Mouse (Mus musculus) embryonic facial prominence, embryonic 12.5 days (tissue): Measurements from ENCODE around the gene Sae1. TPM values are rescaled to one million over a fixed set of nuclear protein-coding genes. Genes with fewer than 3 reads are reported as not detected.

Experiments
- ATAC-seq: fragments of 200-750 bp; cut with Nextera tagmentation; 2 replicates; pipeline ENCODE4 v1.8.0; 2017; ENCODE audit not compliant: insufficient number of reproducible peaks, insufficient read depth, low FRiP score, low TSS enrichment
- H3K27ac ChIP-seq: fragments of 300-500 bp; sonication (generic); 2 replicates; pipeline ENCODE4 v1.5.1; 2016; ENCODE audit warnings: mild to moderate bottlenecking
- H3K27me3 ChIP-seq: fragments of 300-500 bp; sonication (generic); 2 replicates; pipeline ENCODE4 v1.6.1; 2016; ENCODE audit warnings: mild to moderate bottlenecking, moderate library complexity
- H3K36me3 ChIP-seq: fragments of 300-500 bp; sonication (generic); 2 replicates; pipeline ENCODE4 v1.6.1; 2016; ENCODE audit warnings: mild to moderate bottlenecking
- H3K4me1 ChIP-seq: fragments of 300-500 bp; sonication (generic); 2 replicates; pipeline ENCODE4 v1.6.1; 2016
- H3K4me2 ChIP-seq: fragments of 300-500 bp; sonication (generic); replicated peaks from 2 replicates; pipeline ENCODE4 v1.6.1; 2016; ENCODE audit warnings: mild to moderate bottlenecking, moderate library complexity
- H3K4me3 ChIP-seq: fragments of 300-500 bp; sonication (generic); 2 replicates; pipeline ENCODE4 v1.5.1; 2016; ENCODE audit warnings: mild to moderate bottlenecking
- H3K9ac ChIP-seq: fragments of 300-500 bp; sonication (generic); 2 replicates; pipeline ENCODE4 v1.6.1; 2016; ENCODE audit warnings: mild to moderate bottlenecking, moderate library complexity
- H3K9me3 ChIP-seq: fragments of 300-500 bp; sonication (generic); 2 replicates; pipeline ENCODE4 v1.6.1; 2016; ENCODE audit warnings: mild to moderate bottlenecking, moderate library complexity
- WGBS: fragments of 180-500 bp; shearing (Covaris S2); methylation state at CpG from one replicate; pipeline ENCODE4 v1.1.7; 2016; 5-methylcytosine and 5-hydroxymethylcytosine counted together
- polyA plus RNA-seq: library from polyadenylated mRNA; unstranded; fragments of >200 nt; fragmentation: Nextera tagmentation; extraction: Ambion mirVana; gene quantifications from 2 replicates; pipeline ENCODE4 v1.2.1, GENCODE M21; 2016

Gene Sae1
- polyA plus RNA-seq, 1 experiment from 2014 or later, result 405 TPM

DNA sequence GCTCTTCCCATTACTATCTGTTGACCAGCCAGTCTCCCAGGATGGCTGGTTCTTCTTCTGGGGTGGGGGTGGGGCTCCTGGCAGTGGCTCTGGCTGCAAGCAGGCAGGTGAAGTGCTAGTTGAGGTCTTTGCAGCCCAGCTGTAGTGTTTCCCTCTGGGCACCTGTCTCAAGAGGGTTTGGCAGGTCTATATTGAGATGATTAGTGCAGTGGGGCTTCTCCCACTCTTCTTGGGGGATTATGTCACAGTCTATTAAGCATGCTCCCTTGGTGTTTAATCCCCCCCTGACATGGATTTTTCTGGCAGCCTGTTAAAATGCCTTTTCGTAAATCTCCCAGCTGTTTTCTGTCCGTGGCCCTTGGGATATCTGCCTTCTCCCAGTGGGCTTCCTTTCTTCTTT lies 25.3 kb upstream of the Sae1 start:
- peaks cover 52% of the 10 kb centered on the region for H3K36me3 ChIP-seq
- 70% methylated on average over 2 of the region's 2 CpGs for WGBS

DNA sequence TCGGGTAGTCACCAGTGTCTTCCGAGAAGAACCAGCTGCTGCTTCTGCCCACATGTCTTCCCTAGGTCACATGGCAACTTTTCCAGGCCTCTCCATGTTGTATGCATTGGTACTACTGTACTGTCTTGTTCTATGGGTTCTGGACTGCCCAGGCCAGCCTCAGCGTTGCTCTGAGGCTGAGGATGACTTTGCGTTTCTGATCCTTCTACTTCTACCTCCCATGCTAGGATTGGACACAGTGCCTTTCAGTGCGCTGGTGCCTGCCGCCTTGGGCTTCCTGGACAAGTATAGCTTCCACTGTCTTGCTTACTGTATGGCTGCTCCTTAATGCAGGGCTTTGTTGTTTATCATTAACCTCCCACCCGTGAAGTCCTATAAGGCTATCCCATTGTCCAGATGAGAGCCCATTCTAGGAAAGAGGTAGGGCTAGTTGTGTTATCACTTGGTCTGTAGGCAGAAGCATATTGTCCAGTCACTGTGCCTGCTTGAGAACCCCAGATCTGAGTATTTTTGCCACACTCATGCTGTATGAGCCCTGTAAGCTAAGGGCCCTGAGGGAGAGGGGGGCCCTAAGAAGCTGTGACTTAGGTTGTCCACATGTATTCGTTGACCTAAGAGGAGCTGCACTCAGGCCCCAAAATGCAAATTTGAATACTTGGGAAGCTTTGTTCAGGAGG lies 24.8 kb upstream of the Sae1 start:
- Histone ChIP-seq H3K4me3 (no peak overlapping the region), H3K9me3 (no peaks in the 10 kb centered on the region), H3K9ac (no peak overlapping the region), H3K4me2 (no peak overlapping the region), H3K27me3 (no peaks in the 10 kb centered on the region), H3K27ac (peak overlapping the region; percentile 46; the same call in 1 of the 2 replicates), H3K4me1 (peaks cover 7% of the 10 kb centered on the region), H3K36me3 (peaks cover 46% of the 10 kb centered on the region)
- 89% methylated on average over 8 of the region's 8 CpGs for WGBS
- no peak for ATAC-seq

More for the DNA sequence above, 25.3 kb upstream of the Sae1 start:
- no peaks in the 10 kb centered on the region for H3K9me3 ChIP-seq
- no peak overlapping the region for H3K9ac ChIP-seq
- H3K4me2 ChIP-seq, result no peak overlapping the region
- no peak overlapping the region for H3K4me3 ChIP-seq
- peaks cover 7% of the 10 kb centered on the region for H3K4me1 ChIP-seq
- peak overlapping the region; percentile 46; the same call in 1 of the 2 replicates for H3K27ac ChIP-seq
- H3K27me3 ChIP-seq, result no peaks in the 10 kb centered on the region
- ATAC-seq, result no peak

GRCm38 (mm10) chr7:16411100-16411499 lies 23.5 kb upstream of the Sae1 start:
- no peak overlapping the region for H3K4me2 ChIP-seq
- no peak overlapping the region for H3K9ac ChIP-seq
- no peak for ATAC-seq
- peaks cover 9% of the 10 kb centered on the region for H3K4me1 ChIP-seq
- no peaks in the 10 kb centered on the region for H3K27me3 ChIP-seq
- WGBS, result 90% methylated on average over 5 of the region's 5 CpGs
- no peak overlapping the region for H3K27ac ChIP-seq
- peaks cover 35% of the 10 kb centered on the region for H3K36me3 ChIP-seq
- H3K4me3 ChIP-seq, result no peak overlapping the region
- H3K9me3 ChIP-seq, result no peaks in the 10 kb centered on the region

GRCm38 (mm10) chr7:16406978-16407377 lies 19.4 kb upstream of the Sae1 start:
- H3K4me3 ChIP-seq, result no peak overlapping the region
- H3K4me2 ChIP-seq, result no peak overlapping the region
- H3K27me3 ChIP-seq, result no peaks in the 10 kb centered on the region
- peaks cover 30% of the 10 kb centered on the region for H3K4me1 ChIP-seq
- H3K36me3 ChIP-seq, result peaks cover 15% of the 10 kb centered on the region
- no peak overlapping the region for H3K27ac ChIP-seq
- no peak overlapping the region for H3K9ac ChIP-seq
- H3K9me3 ChIP-seq, result no peaks in the 10 kb centered on the region
- WGBS, result 92% methylated on average over 3 of the region's 3 CpGs
- no peak for ATAC-seq

DNA sequence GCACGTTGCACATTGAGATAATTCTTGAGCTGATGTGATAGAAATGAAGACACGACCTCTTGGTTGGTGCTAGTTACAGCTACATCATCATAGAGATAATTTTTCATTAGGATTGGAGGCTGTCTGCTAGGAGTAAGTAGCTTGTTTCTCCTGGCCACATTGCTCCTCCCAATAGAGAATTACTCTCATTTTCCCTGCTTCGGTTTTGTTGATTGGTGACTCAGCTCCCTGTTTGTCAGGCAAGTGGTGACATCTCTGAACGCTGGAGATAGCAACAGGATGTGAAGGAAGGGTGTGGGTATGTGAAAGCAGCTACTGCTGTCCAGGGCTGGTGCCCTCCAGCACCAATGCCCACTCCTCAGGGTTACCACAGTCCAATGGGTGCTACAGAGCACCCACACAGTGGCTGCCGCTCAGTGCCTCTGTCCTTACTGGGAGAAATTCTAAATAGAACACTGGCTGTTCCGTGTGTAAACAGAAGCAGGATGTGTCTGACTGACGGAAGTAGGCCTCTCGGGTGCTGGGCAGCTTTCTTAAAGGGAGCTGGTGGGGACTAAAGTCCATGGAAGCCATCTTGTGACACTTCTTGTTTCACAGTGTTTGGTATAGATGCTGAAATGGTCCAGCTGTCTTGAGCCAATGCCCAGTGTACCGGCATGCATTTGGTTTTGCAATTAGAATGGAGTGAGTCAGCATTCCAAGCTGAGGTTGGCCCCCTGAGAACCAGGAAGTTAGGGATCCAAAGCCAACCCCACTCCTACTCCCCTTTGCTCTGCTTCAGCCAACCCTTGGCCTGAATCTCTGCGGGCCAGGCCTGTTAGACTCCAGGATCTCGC lies 18.1 kb upstream of the Sae1 start:
- Histone ChIP-seq H3K9me3 (no peaks in the 10 kb centered on the region), H3K4me2 (peak overlapping the region; percentile 7), H3K36me3 (peaks cover 5% of the 10 kb centered on the region; the same call in 1 of the 2 replicates), H3K4me1 (peaks cover 30% of the 10 kb centered on the region), H3K4me3 (0 out of 2 replicates have a peak overlapping the region, but pooled peaks have one; percentile 5), H3K9ac (peak overlapping the region; percentile 17; the same call in 1 of the 2 replicates), H3K27ac (peak overlapping the region; percentile 80), H3K27me3 (no peaks in the 10 kb centered on the region)
- 65% methylated on average over 11 of the region's 11 CpGs for WGBS
- ATAC-seq, result no peak

DNA sequence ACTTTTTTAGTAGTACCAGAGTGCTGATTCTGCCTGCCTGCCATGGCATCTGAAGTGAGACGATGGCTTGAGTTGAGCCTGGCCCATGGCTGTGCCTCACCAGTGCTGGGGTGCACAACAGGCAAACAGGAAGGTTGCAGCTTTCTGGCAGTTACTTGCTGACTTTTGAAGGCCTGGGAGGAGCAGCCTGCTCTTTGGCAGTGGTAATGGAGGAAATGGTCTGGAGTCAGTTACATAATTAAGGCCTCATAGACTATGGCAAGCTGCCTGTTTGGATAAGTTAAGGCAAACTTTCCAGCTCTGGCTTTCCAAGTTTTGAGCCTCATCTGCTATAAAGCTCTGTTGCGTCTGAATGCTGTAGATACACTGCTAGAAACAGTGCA lies 17.5 kb upstream of the Sae1 start:
- H3K4me3 ChIP-seq, result 0 out of 2 replicates have a peak overlapping the region, but pooled peaks have one; percentile 12

GRCm38 (mm10) chr7:16404315-16405072 lies 16.9 kb upstream of the Sae1 start:
- H3K4me2 ChIP-seq, result peak overlapping the region; percentile 7
- H3K27ac ChIP-seq, result peak overlapping the region; percentile 80
- H3K9ac ChIP-seq, result peak overlapping the region; percentile 33
- no peak overlapping the region for H3K4me3 ChIP-seq
- WGBS, result 71% methylated on average over 3 of the region's 3 CpGs
- peaks cover 30% of the 10 kb centered on the region for H3K4me1 ChIP-seq
- no peaks in the 10 kb centered on the region; the same call in 1 of the 2 replicates for H3K36me3 ChIP-seq
- no peak for ATAC-seq
- H3K9me3 ChIP-seq, result no peaks in the 10 kb centered on the region
- no peaks in the 10 kb centered on the region for H3K27me3 ChIP-seq

More for the DNA sequence above, 17.5 kb upstream of the Sae1 start:
- ATAC-seq, result no peak
- H3K4me1 ChIP-seq, result peaks cover 30% of the 10 kb centered on the region
- H3K27ac ChIP-seq, result peak overlapping the region; percentile 80
- WGBS, result 63% methylated on average over 2 of the region's 2 CpGs
- H3K27me3 ChIP-seq, result no peaks in the 10 kb centered on the region
- peak overlapping the region; percentile 7 for H3K4me2 ChIP-seq
- H3K36me3 ChIP-seq, result no peaks in the 10 kb centered on the region; the same call in 1 of the 2 replicates
- peak overlapping the region; percentile 33; the same call in 1 of the 2 replicates for H3K9ac ChIP-seq
- H3K9me3 ChIP-seq, result no peaks in the 10 kb centered on the region

GRCm38 (mm10) chr7:16402968-16403948 lies 15.7 kb upstream of the Sae1 start:
- 46% methylated on average over 21 of the region's 21 CpGs for WGBS
- peaks cover 35% of the 10 kb centered on the region for H3K4me1 ChIP-seq
- no peak for ATAC-seq
- no peaks in the 10 kb centered on the region for H3K27me3 ChIP-seq
- no peaks in the 10 kb centered on the region for H3K9me3 ChIP-seq
- H3K4me3 ChIP-seq, result peak overlapping the region; percentile 91
- peak overlapping the region; percentile 99 for H3K9ac ChIP-seq
- H3K27ac ChIP-seq, result peak overlapping the region; percentile 100
- H3K4me2 ChIP-seq, result peak overlapping the region; percentile 72
- H3K36me3 ChIP-seq, result no peaks in the 10 kb centered on the region; the same call in 1 of the 2 replicates

DNA sequence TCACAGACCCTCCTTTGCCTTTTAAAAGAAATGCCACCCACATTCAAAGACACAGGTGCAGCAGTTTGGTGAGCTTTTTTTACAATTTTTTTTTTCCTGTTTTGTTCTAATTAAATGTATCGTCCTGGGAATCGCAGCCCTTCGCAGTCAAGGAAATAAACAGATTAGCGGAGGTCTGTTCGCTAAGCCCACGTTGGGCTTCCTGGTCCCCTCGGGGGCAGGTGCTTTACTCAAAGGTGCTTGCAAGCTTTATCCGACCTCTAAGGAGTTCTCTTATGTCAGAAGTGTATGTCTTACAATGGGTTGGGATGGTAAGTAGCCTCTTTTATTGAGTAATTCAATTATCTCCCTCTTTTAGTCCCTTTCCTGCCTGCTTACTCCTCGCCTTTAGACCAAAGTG lies 14.8 kb upstream of the Sae1 start:
- H3K27me3 ChIP-seq, result no peaks in the 10 kb centered on the region
- H3K9ac ChIP-seq, result peak overlapping the region; percentile 99
- H3K4me1 ChIP-seq, result peaks cover 35% of the 10 kb centered on the region
- peak overlapping the region; percentile 100 for H3K27ac ChIP-seq
- H3K9me3 ChIP-seq, result no peaks in the 10 kb centered on the region
- WGBS, result 5% methylated on average over 9 of the region's 9 CpGs
- no peaks in the 10 kb centered on the region; the same call in 1 of the 2 replicates for H3K36me3 ChIP-seq
- peak overlapping the region; percentile 72 for H3K4me2 ChIP-seq
- peak overlapping the region; percentile 91 for H3K4me3 ChIP-seq
- ATAC-seq, result no peak

- H3K9ac ChIP-seq, result peak overlapping the region; percentile 99
- H3K36me3 ChIP-seq, result no peaks in the 10 kb centered on the region; the same call in 1 of the 2 replicates
- no peaks in the 10 kb centered on the region for H3K27me3 ChIP-seq
- no peaks in the 10 kb centered on the region for H3K9me3 ChIP-seq
- peak overlapping the region; percentile 100 for H3K27ac ChIP-seq
- ATAC-seq, result no peak
- H3K4me3 ChIP-seq, result peak overlapping the region; percentile 91
- under 1% methylated on average over 17 of the region's 17 CpGs for WGBS
- peaks cover 35% of the 10 kb centered on the region for H3K4me1 ChIP-seq
- H3K4me2 ChIP-seq, result peak overlapping the region; percentile 72
Observed at GRCm38 (mm10) chr7:16401991-16402431, 14.4 kb upstream of the Sae1 start.
